Mouse (Mus musculus) embryonic facial prominence, embryonic 11.5 days (tissue): ENCODE data around the gene Plekhs1. TPM values are rescaled to one million over a fixed set of nuclear protein-coding genes. Genes with fewer than 3 reads are reported as not detected.

Experiments used
- ATAC-seq: fragments of 200-750 bp; cut with Nextera tagmentation; replicated peaks from 2 replicates; pipeline ENCODE4 v1.8.0; 2017; ENCODE audit warnings: low read depth; ENCODE audit not compliant: insufficient number of reproducible peaks, low FRiP score, low TSS enrichment
- DNase-seq: peaks from one replicate; pipeline ENCODE4 v3.0.0-alpha.2; 2015; ENCODE audit warnings: low spot score
- H3K27ac ChIP-seq: fragments of 300-500 bp; sonication (generic); replicated peaks from 2 replicates; pipeline ENCODE4 v1.5.1; 2014; ENCODE audit warnings: mild to moderate bottlenecking, low read depth, low read length, control low read depth
- H3K27me3 ChIP-seq: fragments of 300-500 bp; sonication (generic); 2 replicates; pipeline ENCODE4 v1.6.1; 2014; ENCODE audit warnings: mild to moderate bottlenecking, low read length, moderate library complexity, mixed read lengths; ENCODE audit not compliant: control insufficient read depth, insufficient read depth
- H3K36me3 ChIP-seq: fragments of 300-500 bp; sonication (generic); replicated peaks from 2 replicates; pipeline ENCODE4 v1.6.1; 2014; ENCODE audit warnings: low read depth, mild to moderate bottlenecking, low read length, moderate library complexity, mixed read lengths; ENCODE audit not compliant: control insufficient read depth, insufficient read depth
- H3K4me1 ChIP-seq: fragments of 300-500 bp; sonication (generic); 2 replicates; pipeline ENCODE4 v1.6.1; 2014; ENCODE audit warnings: low read length, mixed read lengths; ENCODE audit not compliant: control insufficient read depth, insufficient read depth
- H3K4me2 ChIP-seq: fragments of 300-500 bp; sonication (generic); 2 replicates; pipeline ENCODE4 v1.6.1; 2014; ENCODE audit warnings: low read depth, mild to moderate bottlenecking, control low read depth, low read length, moderate library complexity
- H3K4me3 ChIP-seq: fragments of 300-500 bp; sonication (generic); 2 replicates; pipeline ENCODE4 v1.5.1; 2014; ENCODE audit warnings: low read depth, low read length, control low read depth
- H3K9ac ChIP-seq: fragments of 300-500 bp; sonication (generic); replicated peaks from 2 replicates; pipeline ENCODE4 v1.6.1; 2014; ENCODE audit warnings: mild to moderate bottlenecking, control low read depth, low read length
- H3K9me3 ChIP-seq: fragments of 300-500 bp; sonication (generic); replicated peaks from 2 replicates; pipeline ENCODE4 v1.6.1; 2016; ENCODE audit warnings: mild to moderate bottlenecking, low read length, inconsistent platforms, mixed read lengths; ENCODE audit not compliant: control insufficient read depth
- WGBS: fragments of 180-500 bp; shearing (Covaris S2); extraction: QIAGEN DNeasy Blood & Tissue Kit; methylation state at CpG from one replicate; pipeline ENCODE4 v1.1.7; 2014; 5-methylcytosine and 5-hydroxymethylcytosine counted together
- polyA plus RNA-seq: library from polyadenylated mRNA; unstranded; fragments of >200 nt; fragmentation: Nextera tagmentation; extraction: Ambion mirVana; gene quantifications from 2 replicates; pipeline ENCODE4 v1.2.1, GENCODE M21; 2014

Gene Plekhs1
- polyA plus RNA-seq, 1 experiment from 2014 or later: 0.20 TPM

DNA sequence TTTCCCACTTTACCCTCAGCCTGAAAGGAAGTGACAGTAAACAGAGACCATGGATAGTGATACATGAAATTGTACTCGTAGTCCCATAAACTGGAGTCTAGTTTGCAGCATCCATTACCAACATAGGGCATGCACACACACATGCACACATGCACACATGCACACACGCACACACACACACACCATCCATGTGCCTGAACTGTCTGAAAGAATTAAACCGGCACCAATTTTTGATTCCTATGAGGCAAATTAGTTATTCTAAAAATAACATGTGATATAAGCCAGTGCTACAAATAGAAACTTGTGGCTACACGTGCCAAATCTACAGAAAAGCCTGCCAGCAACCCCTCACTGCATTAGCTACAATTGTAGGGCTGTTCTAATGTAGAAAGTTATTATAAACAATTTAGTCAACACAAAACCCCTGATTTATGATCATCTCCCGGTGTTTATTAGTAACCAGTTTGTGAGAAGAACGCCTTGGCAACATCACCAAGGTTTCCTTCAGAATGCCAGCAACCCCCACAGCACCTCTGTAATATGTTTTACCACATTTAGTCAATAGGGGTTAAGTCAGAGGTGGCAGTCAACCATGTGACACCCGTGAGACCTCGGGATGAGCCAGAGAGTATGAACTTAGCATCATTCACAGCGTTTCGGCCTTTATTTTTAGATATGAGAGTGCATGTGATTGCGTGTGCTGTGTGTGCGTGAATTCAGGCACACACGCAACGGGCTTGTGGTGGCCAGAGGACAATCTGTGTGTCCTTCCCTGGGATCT is 72.0 kb downstream of the Plekhs1 start:
- no peaks in the 10 kb centered on the region; the same call in 1 of the 2 replicates for H3K36me3 ChIP-seq
- no peak overlapping the region for H3K9ac ChIP-seq
- no peak overlapping the region for H3K4me3 ChIP-seq
- no peak overlapping the region for H3K4me2 ChIP-seq
- no peak overlapping the region for H3K27ac ChIP-seq
- no peak for ATAC-seq
- no peaks in the 10 kb centered on the region for H3K27me3 ChIP-seq
- whole genome bisulfite sequencing: 94% methylated on average over 14 of the region's 14 CpGs
- no peaks in the 10 kb centered on the region for H3K4me1 ChIP-seq
- no peak for DNase-seq
- H3K9me3 ChIP-seq: no peaks in the 10 kb centered on the region

DNA sequence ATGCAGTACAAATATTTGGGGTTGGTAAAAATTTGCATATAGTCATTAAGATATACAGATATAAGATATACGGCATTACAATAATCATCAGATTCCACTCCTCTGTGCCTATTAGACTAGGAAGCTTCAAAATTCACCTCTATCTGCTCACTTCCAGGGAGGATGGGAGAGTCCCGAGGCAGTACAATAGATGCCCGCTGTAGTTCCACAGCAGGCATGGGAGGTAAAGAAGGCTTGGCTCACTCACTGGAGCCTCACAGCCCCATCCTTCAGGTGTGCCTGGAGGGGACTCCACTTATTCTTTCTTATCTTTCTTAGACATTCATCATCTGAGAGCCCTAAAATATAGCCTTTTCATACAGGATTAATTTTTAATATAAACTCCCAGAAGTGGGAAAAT is 72.9 kb downstream of the Plekhs1 start:
- WGBS: 86% methylated on average over 3 of the region's 3 CpGs
- no peaks in the 10 kb centered on the region for H3K4me1 ChIP-seq
- DNase-seq (no peak), ATAC-seq (no peak)
- no peak overlapping the region for H3K4me2 ChIP-seq
- H3K27ac ChIP-seq: no peak overlapping the region
- no peaks in the 10 kb centered on the region for H3K27me3 ChIP-seq
- no peaks in the 10 kb centered on the region for H3K9me3 ChIP-seq
- no peak overlapping the region for H3K9ac ChIP-seq
- no peaks in the 10 kb centered on the region; the same call in 1 of the 2 replicates for H3K36me3 ChIP-seq
- no peak overlapping the region for H3K4me3 ChIP-seq

DNA sequence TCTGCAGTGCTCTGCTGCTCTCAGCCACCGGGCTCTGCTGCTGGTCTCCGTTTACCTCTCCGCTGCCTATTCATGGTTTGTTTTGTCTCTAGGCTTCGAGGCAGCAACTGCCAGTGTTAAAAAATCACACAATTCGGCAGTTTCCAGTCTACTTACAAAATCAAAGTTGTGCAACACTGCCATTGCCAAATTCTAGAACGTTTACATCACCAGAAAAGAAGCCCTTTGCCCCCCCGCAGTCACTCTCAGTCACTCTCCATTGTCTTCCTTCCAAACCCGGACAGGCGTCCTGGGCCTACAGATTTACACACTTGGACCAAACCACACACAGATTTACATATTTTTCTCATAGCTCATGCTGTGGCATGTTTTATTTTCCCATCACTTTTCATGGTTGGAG is 73.6 kb downstream of the Plekhs1 start:
- Histone ChIP-seq H3K9me3 (no peaks in the 10 kb centered on the region), H3K4me2 (no peak overlapping the region), H3K36me3 (no peaks in the 10 kb centered on the region; the same call in 1 of the 2 replicates), H3K27ac (no peak overlapping the region), H3K9ac (no peak overlapping the region), H3K27me3 (no peaks in the 10 kb centered on the region), H3K4me3 (no peak overlapping the region), H3K4me1 (no peaks in the 10 kb centered on the region)
- WGBS: 87% methylated on average over 9 of the region's 9 CpGs
- DNase-seq: no peak
- ATAC-seq: no peak

DNA sequence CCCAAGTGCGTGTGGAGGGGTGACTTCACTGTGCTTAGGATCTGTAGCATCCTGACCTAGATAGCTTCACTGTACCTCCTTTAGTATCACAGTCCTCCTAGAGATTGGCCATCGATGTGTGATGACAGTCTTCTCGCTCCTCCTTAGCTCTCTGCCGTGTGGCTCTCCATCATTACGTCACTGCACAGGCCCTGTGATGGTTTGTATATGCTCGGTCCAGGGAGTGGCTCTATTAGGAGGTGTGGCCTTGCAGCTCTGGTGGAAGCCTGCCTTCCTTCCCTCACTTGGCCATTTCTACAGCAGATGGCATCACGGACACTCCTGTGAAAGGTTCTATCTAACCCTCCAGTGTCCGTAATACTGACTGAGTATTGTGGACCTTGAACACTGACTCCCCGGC is 74.3 kb downstream of the Plekhs1 start:
- Histone ChIP-seq H3K9ac (no peak overlapping the region), H3K27ac (no peak overlapping the region), H3K36me3 (no peaks in the 10 kb centered on the region; the same call in 1 of the 2 replicates), H3K9me3 (no peaks in the 10 kb centered on the region), H3K27me3 (no peaks in the 10 kb centered on the region), H3K4me3 (no peak overlapping the region), H3K4me1 (no peaks in the 10 kb centered on the region), H3K4me2 (no peak overlapping the region)
- WGBS: 90% methylated on average over 9 of the region's 9 CpGs
- ATAC-seq: no peak
- no peak for DNase-seq

Other genes starting within 250 kb of the Plekhs1 start
- gene Habp2, start 174.5 kb upstream of the Plekhs1 start, polyA plus RNA-seq: not detected in 2 replicates
- gene Nrap, start 71.6 kb upstream of the Plekhs1 start, polyA plus RNA-seq: not detected in 2 replicates
- 22.8 and 25.6 TPM in 2 replicates for gene Casp7, start 64.5 kb upstream of the Plekhs1 start, polyA plus RNA-seq
- 19.0 and 25.3 TPM in 2 replicates for gene Dclre1a, start 86.6 kb downstream of the Plekhs1 start, polyA plus RNA-seq
- gene Nhlrc2, start 86.6 kb downstream of the Plekhs1 start, polyA plus RNA-seq: 13.7 and 16.2 TPM in 2 replicates